8 mouse cellular contexts compared by ENCODE assay signal in genomic region chr15:99865942-99866341, GRCm38 (mm10). TPM values are rescaled to one million over a fixed set of nuclear protein-coding genes. Genes with fewer than 3 reads are reported as not detected.
DNase-seq lines count a peak whose midpoint lies in the region; ATAC-seq and TF ChIP-seq lines count a peak whose summit lies in the region.

No protein-coding gene starts in this region.

- no peak for TF ChIP-seq POLR2A in spleen, adult 2 months (IDR thresholded peaks at IDR 0.05; ENCODE audit: low read depth, low read length)
- TF ChIP-seq POLR2A in heart, adult 2 months (IDR thresholded peaks at IDR 0.05; ENCODE audit: insufficient read depth, low read depth, low read length), result no peak
- TF ChIP-seq POLR2A in small intestine, adult 2 months (IDR thresholded peaks at IDR 0.05; ENCODE audit: low read depth, low read length), result no peak

- TF ChIP-seq EP300 in heart, adult 2 months (IDR thresholded peaks at IDR 0.05; ENCODE audit: insufficient read depth, low read depth, low read length), result 0 out of 2 replicates have a peak, but pooled peaks have one; percentile 29

- TF ChIP-seq CTCF in spleen, adult 2 months (IDR thresholded peaks at IDR 0.05; ENCODE audit: extremely low read depth, insufficient read depth, insufficient read length, insufficient replicate concordance), result no peak
- TF ChIP-seq CTCF in heart, adult 2 months (IDR thresholded peaks at IDR 0.05), result no peak
- TF ChIP-seq CTCF in small intestine, adult 2 months (IDR thresholded peaks at IDR 0.05; ENCODE audit: extremely low read depth, insufficient read length, insufficient replicate concordance, low read depth, low read length), result no peak
- no peak for TF ChIP-seq CTCF in midbrain, postnatal 0 days (IDR thresholded peaks at IDR 0.05)

- no peaks in the 10 kb centered on the region for H3K4me1 ChIP-seq in spleen, adult 2 months (ENCODE audit: control insufficient read depth, insufficient read depth, insufficient read length)
- H3K4me1 ChIP-seq in heart, adult 2 months (ENCODE audit: control insufficient read depth, insufficient read depth, low read length), result peaks cover 17% of the 10 kb centered on the region
- H3K4me1 ChIP-seq in small intestine, adult 2 months (ENCODE audit: control insufficient read depth, insufficient read depth, insufficient read length, low read length), result peaks cover 31% of the 10 kb centered on the region
- no peaks in the 10 kb centered on the region for H3K4me1 ChIP-seq in midbrain, postnatal 0 days (ENCODE audit: insufficient read depth, low read length)

- intact Hi-C loops in heart, adult 2 months (cut with DNase I), result loop anchor here (2.0 to 5.0 kb wide), 2 partner anchors 25 to 36 kb away; no protein-coding TSS in a partner anchor
- intact Hi-C loops in gastrocnemius, postnatal 36 days (cut with DNase I), result no loop called here

- no peak overlapping the region for H3K9ac ChIP-seq in heart, adult 2 months (ENCODE audit: low read depth, low read length)
- no peak overlapping the region for H3K9ac ChIP-seq in midbrain, postnatal 0 days (replicated peaks; ENCODE audit: low read length, poor library complexity, severe bottlenecking)

- H3K27me3 ChIP-seq in spleen, adult 2 months (ENCODE audit: control insufficient read depth, insufficient read depth, low read length), result no peaks in the 10 kb centered on the region
- H3K27me3 ChIP-seq in heart, adult 2 months (ENCODE audit: control insufficient read depth, insufficient read depth, low read length), result no peaks in the 10 kb centered on the region
- no peaks in the 10 kb centered on the region for H3K27me3 ChIP-seq in small intestine, adult 2 months (ENCODE audit: control insufficient read depth, insufficient read depth, low read length)
- H3K27me3 ChIP-seq in midbrain, postnatal 0 days (ENCODE audit: insufficient read depth, low read length), result no peaks in the 10 kb centered on the region

- no peak for DNase-seq in spleen, adult 2 months (ENCODE audit: low read depth in 1 of 2, low spot score in 2 of 2)
- no peak for DNase-seq in spleen, postnatal 4 days (ENCODE audit: low spot score in 2 of 2)
- DNase-seq in heart, adult 2 months, result peak; percentile 63 to 71
- peak; percentile 66 for DNase-seq in kidney, postnatal 10 days
- no peak for DNase-seq in B cell, adult 2 months
- DNase-seq in midbrain, postnatal 0 days (ENCODE audit: low spot score), result no peak
- no peak for DNase-seq in gastrocnemius, postnatal 36 days

- no peaks in the 10 kb centered on the region; the same call in 1 of the 2 replicates for H3K79me2 ChIP-seq in heart, adult 2 months (replicated peaks; ENCODE audit: control insufficient read depth, insufficient read depth, low read length)

- H3K9me3 ChIP-seq in midbrain, postnatal 0 days (ENCODE audit: low read length), result no peaks in the 10 kb centered on the region

- H3K4me2 ChIP-seq in midbrain, postnatal 0 days (ENCODE audit: low read depth, low read length, poor library complexity, severe bottlenecking), result no peak overlapping the region

- no peak for ATAC-seq in midbrain, postnatal 0 days (ENCODE audit: low FRiP score)

- peak overlapping the region; percentile 32; the same call in 1 of the 2 replicates for H3K27ac ChIP-seq in spleen, adult 2 months (ENCODE audit: insufficient read depth, low read length)
- peak overlapping the region; percentile 76 for H3K27ac ChIP-seq in heart, adult 2 months
- peak overlapping the region; percentile 100 for H3K27ac ChIP-seq in small intestine, adult 2 months (ENCODE audit: insufficient read depth, low read depth, low read length)
- H3K27ac ChIP-seq in midbrain, postnatal 0 days (ENCODE audit: low read depth, low read length), result no peak overlapping the region

- no peaks in the 10 kb centered on the region for H3K36me3 ChIP-seq in spleen, adult 2 months (ENCODE audit: control insufficient read depth, insufficient read depth, low read length)
- H3K36me3 ChIP-seq in heart, adult 2 months (ENCODE audit: control insufficient read depth, insufficient read depth, low read length), result peaks cover 7% of the 10 kb centered on the region
- H3K36me3 ChIP-seq in small intestine, adult 2 months (ENCODE audit: control insufficient read depth, insufficient read depth, low read length), result peaks cover 47% of the 10 kb centered on the region
- no peaks in the 10 kb centered on the region for H3K36me3 ChIP-seq in midbrain, postnatal 0 days (ENCODE audit: insufficient read depth, low read length)

- WGBS in spleen, adult 2 months, result 71% methylated on average over 5 of the region's 5 CpGs
- WGBS in heart, adult 2 months, result 24% methylated on average over 5 of the region's 5 CpGs
- WGBS in small intestine, adult 2 months, result 19% methylated on average over 5 of the region's 5 CpGs
- WGBS in midbrain, postnatal 0 days, result 65% methylated on average over 5 of the region's 5 CpGs

- H3K4me3 ChIP-seq in spleen, adult 2 months (ENCODE audit: extremely low read depth, insufficient read depth, insufficient read length), result no peak overlapping the region
- H3K4me3 ChIP-seq in heart, adult 2 months, result 0 out of 2 replicates have a peak overlapping the region, but pooled peaks have one; percentile 22
- peak overlapping the region; percentile 34 for H3K4me3 ChIP-seq in small intestine, adult 2 months (ENCODE audit: low read depth, low read length)
- no peak overlapping the region for H3K4me3 ChIP-seq in midbrain, postnatal 0 days (ENCODE audit: low read depth, low read length)

RNA-seq across cellular contexts. Expression of gene Lima1, which starts 9.3 kb away (rescaled TPM):
- polyA plus RNA-seq in spleen, adult 2 months (2012; rRNA removed), result 7.7 and 7.8 TPM in 2 replicates
- total RNA-seq in heart, adult 2 months (2021), result 10 to 100 TPM; 15.7 to 16.7 TPM
- polyA plus RNA-seq in heart, adult 2 months (2012; rRNA removed), result 8.8 and 13.4 TPM in 2 replicates
- polyA plus RNA-seq in small intestine, adult 2 months (2012; rRNA removed), result 26.1 and 47.7 TPM in 2 replicates
- total RNA-seq in midbrain, postnatal 0 days (2014; rRNA removed), result 6.4 and 8.7 TPM in 2 replicates
- polyA plus RNA-seq in midbrain, postnatal 0 days (2015; fragmentation: Nextera tagmentation; extraction: Ambion mirVana), result 6.7 and 7.8 TPM in 2 replicates
- 10 to 100 TPM in 1 of 2 experiments, 1 to 10 TPM in 1; 9.3 to 10.3 TPM for total RNA-seq in gastrocnemius, postnatal 36 days (2021)

Comparison
In these comparisons a context has a peak if more than half of its experiments do, and no peak if none do; other contexts are left out.
1. DNase-seq: peak in heart, adult 2 months (2 of 2) and kidney, postnatal 10 days (single experiment); none in spleen, adult 2 months (0 of 2), spleen, postnatal 4 days (0 of 2), B cell, adult 2 months (0 of 2), midbrain, postnatal 0 days (single experiment) and gastrocnemius, postnatal 36 days (0 of 2).
2. H3K4me3 ChIP-seq: peak in heart, adult 2 months (single experiment) and small intestine, adult 2 months (single experiment); none in spleen, adult 2 months (single experiment) and midbrain, postnatal 0 days (single experiment).